Mouse (Mus musculus): ENCODE results near the gene Pde1b. TPM values are rescaled to one million over a fixed set of nuclear protein-coding genes. Genes with fewer than 3 reads are reported as not detected.

Gene Pde1b
- polyA plus RNA-seq, 1 experiment from 2014 or later: 90.0 TPM

GRCm38 (mm10) chr15:103500723-103501122 is 2.1 kb upstream of the Pde1b start:
- Histone ChIP-seq H3K9me3 (ENCODE audit: control insufficient read depth, low read length) (no peaks in the 10 kb centered on the region), H3K4me1 (replicated peaks; ENCODE audit: control insufficient read depth, insufficient read depth, low read length) (peaks cover 35% of the 10 kb centered on the region), H3K4me3 (replicated peaks; ENCODE audit: low read length) (no peak overlapping the region), H3K36me3 (replicated peaks; ENCODE audit: control insufficient read depth, insufficient read depth) (no peaks in the 10 kb centered on the region), H3K27ac (no peak overlapping the region), H3K4me2 (replicated peaks) (no peak overlapping the region), H3K9ac (no peak overlapping the region), H3K27me3 (ENCODE audit: control insufficient read depth, insufficient read depth, low read length) (no peaks in the 10 kb centered on the region)
- DNase-seq (ENCODE audit: low spot score) (no peak), ATAC-seq (ENCODE audit: low FRiP score) (no peak)
- 68% methylated on average over 1 of the region's 1 CpGs for WGBS

GRCm38 (mm10) chr15:103501186-103501585 is 1.6 kb upstream of the Pde1b start:
- Histone ChIP-seq H3K27ac (no peak overlapping the region), H3K9ac (no peak overlapping the region), H3K27me3 (ENCODE audit: control insufficient read depth, insufficient read depth, low read length) (no peaks in the 10 kb centered on the region), H3K9me3 (ENCODE audit: control insufficient read depth, low read length) (no peaks in the 10 kb centered on the region), H3K4me1 (replicated peaks; ENCODE audit: control insufficient read depth, insufficient read depth, low read length) (peaks cover 37% of the 10 kb centered on the region), H3K36me3 (replicated peaks; ENCODE audit: control insufficient read depth, insufficient read depth) (no peaks in the 10 kb centered on the region), H3K4me3 (replicated peaks; ENCODE audit: low read length) (no peak overlapping the region), H3K4me2 (replicated peaks) (no peak overlapping the region)
- WGBS: 81% methylated on average over 2 of the region's 2 CpGs
- ATAC-seq (ENCODE audit: low FRiP score) (no peak), DNase-seq (ENCODE audit: low spot score) (no peak)

- peaks cover 45% of the 10 kb centered on the region for H3K4me1 ChIP-seq (replicated peaks; ENCODE audit: control insufficient read depth, insufficient read depth, low read length)
Measured at GRCm38 (mm10) chr15:103503251-103503600, 392 bp downstream of the Pde1b start.

GRCm38 (mm10) chr15:103503660-103504059 is 826 bp downstream of the Pde1b start:
- peak; percentile 50 for DNase-seq (ENCODE audit: low spot score)
- H3K4me3 ChIP-seq (replicated peaks; ENCODE audit: low read length): peak overlapping the region; percentile 59
- peak overlapping the region; percentile 81 for H3K4me2 ChIP-seq (replicated peaks)
- peaks cover 48% of the 10 kb centered on the region for H3K4me1 ChIP-seq (replicated peaks; ENCODE audit: control insufficient read depth, insufficient read depth, low read length)
- peak overlapping the region; percentile 74 for H3K9ac ChIP-seq
- no peaks in the 10 kb centered on the region for H3K27me3 ChIP-seq (ENCODE audit: control insufficient read depth, insufficient read depth, low read length)
- H3K36me3 ChIP-seq (replicated peaks; ENCODE audit: control insufficient read depth, insufficient read depth): no peaks in the 10 kb centered on the region
- 24% methylated on average over 12 of the region's 12 CpGs for WGBS
- peak overlapping the region; percentile 66 for H3K27ac ChIP-seq
- H3K9me3 ChIP-seq (ENCODE audit: control insufficient read depth, low read length): no peaks in the 10 kb centered on the region
- ATAC-seq (ENCODE audit: low FRiP score): peak; percentile 18

More at GRCm38 (mm10) chr15:103503251-103503600, 392 bp downstream of the Pde1b start:
- ATAC-seq (ENCODE audit: low FRiP score) (peak; percentile 64), DNase-seq (ENCODE audit: low spot score) (no peak)
- Histone ChIP-seq H3K27me3 (ENCODE audit: control insufficient read depth, insufficient read depth, low read length) (no peaks in the 10 kb centered on the region), H3K9ac (peak overlapping the region; percentile 74), H3K36me3 (replicated peaks; ENCODE audit: control insufficient read depth, insufficient read depth) (no peaks in the 10 kb centered on the region), H3K27ac (peak overlapping the region; percentile 66), H3K9me3 (ENCODE audit: control insufficient read depth, low read length) (no peaks in the 10 kb centered on the region), H3K4me3 (replicated peaks; ENCODE audit: low read length) (peak overlapping the region; percentile 59), H3K4me2 (replicated peaks) (peak overlapping the region; percentile 81)
- 0% methylated on average over 15 of the region's 15 CpGs for WGBS

GRCm38 (mm10) chr15:103509317-103509716 is 6.5 kb downstream of the Pde1b start:
- WGBS: 49% methylated on average over 3 of the region's 3 CpGs
- no peak for ATAC-seq (ENCODE audit: low FRiP score)
- no peak overlapping the region for H3K9ac ChIP-seq
- H3K36me3 ChIP-seq (replicated peaks; ENCODE audit: control insufficient read depth, insufficient read depth): no peaks in the 10 kb centered on the region
- no peak for DNase-seq (ENCODE audit: low spot score)
- H3K9me3 ChIP-seq (ENCODE audit: control insufficient read depth, low read length): no peaks in the 10 kb centered on the region
- no peaks in the 10 kb centered on the region for H3K27me3 ChIP-seq (ENCODE audit: control insufficient read depth, insufficient read depth, low read length)
- H3K27ac ChIP-seq: peak overlapping the region; percentile 68; the same call in 1 of the 2 replicates
- peaks cover 68% of the 10 kb centered on the region for H3K4me1 ChIP-seq (replicated peaks; ENCODE audit: control insufficient read depth, insufficient read depth, low read length)
- no peak overlapping the region for H3K4me3 ChIP-seq (replicated peaks; ENCODE audit: low read length)
- H3K4me2 ChIP-seq (replicated peaks): no peak overlapping the region

GRCm38 (mm10) chr15:103511652-103512051 is 8.8 kb downstream of the Pde1b start:
- ATAC-seq (ENCODE audit: low FRiP score) (no peak), DNase-seq (ENCODE audit: low spot score) (no peak)
- H3K27ac ChIP-seq: no peak overlapping the region
- 71% methylated on average over 1 of the region's 1 CpGs for WGBS
- H3K27me3 ChIP-seq (ENCODE audit: control insufficient read depth, insufficient read depth, low read length): no peaks in the 10 kb centered on the region
- H3K4me1 ChIP-seq (replicated peaks; ENCODE audit: control insufficient read depth, insufficient read depth, low read length): peaks cover 70% of the 10 kb centered on the region
- no peaks in the 10 kb centered on the region for H3K9me3 ChIP-seq (ENCODE audit: control insufficient read depth, low read length)
- no peak overlapping the region for H3K4me2 ChIP-seq (replicated peaks)
- no peak overlapping the region for H3K4me3 ChIP-seq (replicated peaks; ENCODE audit: low read length)
- no peak overlapping the region for H3K9ac ChIP-seq
- no peaks in the 10 kb centered on the region for H3K36me3 ChIP-seq (replicated peaks; ENCODE audit: control insufficient read depth, insufficient read depth)

- Histone ChIP-seq H3K4me2 (replicated peaks) (peak overlapping the region; percentile 58), H3K9ac (peak overlapping the region; percentile 59; the same call in 1 of the 2 replicates)
Measured at GRCm38 (mm10) chr15:103513621-103514031, 10.8 kb downstream of the Pde1b start.

GRCm38 (mm10) chr15:103514119-103514518 is 11.3 kb downstream of the Pde1b start:
- peak; percentile 90 for ATAC-seq (ENCODE audit: low FRiP score)
- H3K9ac ChIP-seq: peak overlapping the region; percentile 59

More at GRCm38 (mm10) chr15:103513621-103514031, 10.8 kb downstream of the Pde1b start:
- peak overlapping the region; percentile 86 for H3K27ac ChIP-seq
- WGBS: 6% methylated on average over 7 of the region's 7 CpGs
- H3K4me1 ChIP-seq (replicated peaks; ENCODE audit: control insufficient read depth, insufficient read depth, low read length): peaks cover 62% of the 10 kb centered on the region
- 0 out of 2 replicates have a peak overlapping the region, but pooled peaks have one; percentile 32 for H3K4me3 ChIP-seq (replicated peaks; ENCODE audit: low read length)
- no peaks in the 10 kb centered on the region for H3K9me3 ChIP-seq (ENCODE audit: control insufficient read depth, low read length)
- no peaks in the 10 kb centered on the region for H3K27me3 ChIP-seq (ENCODE audit: control insufficient read depth, insufficient read depth, low read length)
- H3K36me3 ChIP-seq (replicated peaks; ENCODE audit: control insufficient read depth, insufficient read depth): no peaks in the 10 kb centered on the region
- ATAC-seq (ENCODE audit: low FRiP score) (peak; percentile 44), DNase-seq (ENCODE audit: low spot score) (peak; percentile 47)

GRCm38 (mm10) chr15:103514914-103515313 is 12.1 kb downstream of the Pde1b start:
- DNase-seq (ENCODE audit: low spot score): no peak
- peaks cover 63% of the 10 kb centered on the region for H3K4me1 ChIP-seq (replicated peaks; ENCODE audit: control insufficient read depth, insufficient read depth, low read length)
- WGBS: 43% methylated on average over 3 of the region's 3 CpGs

More at GRCm38 (mm10) chr15:103514119-103514518, 11.3 kb downstream of the Pde1b start:
- no peaks in the 10 kb centered on the region for H3K9me3 ChIP-seq (ENCODE audit: control insufficient read depth, low read length)
- peak; percentile 93 for DNase-seq (ENCODE audit: low spot score)
- H3K27me3 ChIP-seq (ENCODE audit: control insufficient read depth, insufficient read depth, low read length): no peaks in the 10 kb centered on the region
- WGBS: 2% methylated on average over 10 of the region's 10 CpGs
- no peaks in the 10 kb centered on the region for H3K36me3 ChIP-seq (replicated peaks; ENCODE audit: control insufficient read depth, insufficient read depth)
- peak overlapping the region; percentile 86 for H3K27ac ChIP-seq
- H3K4me3 ChIP-seq (replicated peaks; ENCODE audit: low read length): peak overlapping the region; percentile 32
- peaks cover 63% of the 10 kb centered on the region for H3K4me1 ChIP-seq (replicated peaks; ENCODE audit: control insufficient read depth, insufficient read depth, low read length)
- peak overlapping the region; percentile 58 for H3K4me2 ChIP-seq (replicated peaks)

More at GRCm38 (mm10) chr15:103514914-103515313, 12.1 kb downstream of the Pde1b start:
- ATAC-seq (ENCODE audit: low FRiP score): no peak
- peak overlapping the region; percentile 59 for H3K9ac ChIP-seq
- peak overlapping the region; percentile 86 for H3K27ac ChIP-seq
- peak overlapping the region; percentile 32; the same call in 1 of the 2 replicates for H3K4me3 ChIP-seq (replicated peaks; ENCODE audit: low read length)
- no peaks in the 10 kb centered on the region for H3K27me3 ChIP-seq (ENCODE audit: control insufficient read depth, insufficient read depth, low read length)
- no peaks in the 10 kb centered on the region for H3K9me3 ChIP-seq (ENCODE audit: control insufficient read depth, low read length)
- H3K36me3 ChIP-seq (replicated peaks; ENCODE audit: control insufficient read depth, insufficient read depth): no peaks in the 10 kb centered on the region
- peak overlapping the region; percentile 58 for H3K4me2 ChIP-seq (replicated peaks)
